Mouse (Mus musculus) myocyte (in vitro differentiated cells): ENCODE measurements at regions not wholly inside any gene's neighbourhood (a gene's known extent, or its start where the extent isn't known, plus 50 kb on each side); places are given as distances from the start of the nearest gene placed in this dataset.

Experiments
- H3K27me3 ChIP-seq: one replicate; pipeline ENCODE4 v1.6.1; 2011; ENCODE audit not compliant: control insufficient read depth, insufficient read depth, insufficient read length
- H3K36me3 ChIP-seq: one replicate; pipeline ENCODE4 v1.6.1; 2011; ENCODE audit not compliant: control insufficient read depth, insufficient read depth
- H3K4me2 ChIP-seq: one replicate; pipeline ENCODE4 v1.6.1; 2011; ENCODE audit warnings: low read depth, control low read depth
- H3K4me3 ChIP-seq: one replicate; pipeline ENCODE4 v1.5.1; 2011; ENCODE audit warnings: mild to moderate bottlenecking, control low read depth, moderate library complexity
- H3K79me2 ChIP-seq: one replicate; pipeline ENCODE4 v1.6.1; 2011; ENCODE audit not compliant: control insufficient read depth, insufficient read depth
- H3ac ChIP-seq: one replicate; pipeline ENCODE4 v1.6.1; 2011; ENCODE audit not compliant: control insufficient read depth, insufficient read length
- CEBPB ChIP-seq: IDR thresholded peaks from 2 replicates; pipeline ENCODE4 v1.6.1; 2011; ENCODE audit warnings: mild to moderate bottlenecking, moderate library complexity; ENCODE audit not compliant: poor library complexity, insufficient read depth, severe bottlenecking
- E2F4 ChIP-seq: IDR thresholded peaks from one replicate; pipeline ENCODE4 v1.6.1; 2011; ENCODE audit warnings: mild to moderate bottlenecking, control low read depth, moderate library complexity; ENCODE audit not compliant: insufficient read depth
- MAX ChIP-seq: IDR thresholded peaks from one replicate; pipeline ENCODE4 v1.6.1; 2011; ENCODE audit warnings: low read depth, mild to moderate bottlenecking, control low read depth
- MYOD1 ChIP-seq, 3 experiments: IDR thresholded peaks; one replicate each; pipeline ENCODE4 v1.6.1; 2011; ENCODE audit warnings: control low read depth in 2 of 3, low read depth in 2 of 3, mild to moderate bottlenecking in 2 of 3, moderate library complexity in 1 of 3; ENCODE audit not compliant: insufficient read length in 2 of 3, control insufficient read depth in 1 of 3
- MYOG ChIP-seq, 3 experiments: IDR thresholded peaks; one replicate each; pipeline ENCODE4 v1.6.1; 2011; ENCODE audit warnings: control low read depth in 2 of 3, low read depth in 2 of 3, mild to moderate bottlenecking in 2 of 3; ENCODE audit not compliant: insufficient read length in 2 of 3, control insufficient read depth in 1 of 3, insufficient read depth in 1 of 3
- POLR2A ChIP-seq: IDR thresholded peaks from one replicate; pipeline ENCODE4 v1.6.1; 2011; ENCODE audit warnings: low read depth, mild to moderate bottlenecking, control low read depth, moderate library complexity; ENCODE audit not compliant: insufficient read length
- POLR2AphosphoS2 ChIP-seq: IDR thresholded peaks from one replicate; pipeline ENCODE4 v1.6.1; 2011; ENCODE audit warnings: low read depth, control low read depth; ENCODE audit not compliant: insufficient read length
- REST ChIP-seq: IDR thresholded peaks from one replicate; pipeline ENCODE4 v1.6.1; 2011; ENCODE audit warnings: mild to moderate bottlenecking, control low read depth, moderate library complexity; ENCODE audit not compliant: insufficient read depth, insufficient read length
- SRF ChIP-seq: IDR thresholded peaks from one replicate; pipeline ENCODE4 v1.6.1; 2011; ENCODE audit warnings: low read depth; ENCODE audit not compliant: control insufficient read depth, insufficient read length
- TCF12 ChIP-seq: IDR thresholded peaks from one replicate; pipeline ENCODE4 v1.6.1; 2011; ENCODE audit warnings: mild to moderate bottlenecking, control low read depth; ENCODE audit not compliant: poor library complexity, insufficient read depth, severe bottlenecking
- TCF3 ChIP-seq: IDR thresholded peaks from one replicate; pipeline ENCODE4 v1.6.1; 2011; ENCODE audit warnings: low read depth, control low read depth; ENCODE audit not compliant: insufficient read length
- USF1 ChIP-seq: IDR thresholded peaks from one replicate; pipeline ENCODE4 v1.6.1; 2011; ENCODE audit warnings: low read depth, mild to moderate bottlenecking, control low read depth, moderate library complexity

DNA sequence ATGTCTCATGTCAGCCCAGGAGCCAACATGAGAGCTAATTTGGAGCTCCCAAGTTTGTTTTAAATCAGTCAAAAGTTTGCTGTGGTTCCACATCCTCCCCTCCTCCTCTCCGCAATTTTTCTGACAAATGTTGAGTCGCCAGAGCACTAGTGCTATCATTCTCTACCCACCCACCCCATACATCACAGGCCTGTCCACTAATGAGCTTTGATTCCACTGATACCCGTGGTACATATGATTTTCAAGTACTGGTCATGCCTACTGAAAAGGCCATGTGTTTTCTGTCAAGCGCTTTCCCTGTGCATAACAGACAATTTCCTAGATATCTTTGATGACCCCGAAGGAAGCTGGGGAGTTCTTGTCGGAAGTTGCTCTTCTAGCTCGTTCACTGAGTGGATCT, 85.5 kb upstream of the Mrps30 start:
- Histone ChIP-seq H3K79me2 (no peaks in the 10 kb centered on the region), H3ac (no peak overlapping the region), H3K27me3 (no peaks in the 10 kb centered on the region), H3K4me3 (no peak overlapping the region), H3K4me2 (no peak overlapping the region), H3K36me3 (no peaks in the 10 kb centered on the region)
- TF ChIP-seq E2F4 (no peak), MYOG (IDR thresholded peaks at IDR 0.05; ENCODE audit: control insufficient read depth in 1 of 3, insufficient read depth in 1 of 3, insufficient read length in 2 of 3, low read depth in 2 of 3) (no peak), USF1 (no peak), SRF (no peak), TCF12 (no peak), CEBPB (no peak), TCF3 (no peak), MYOD1 (IDR thresholded peaks at IDR 0.05; ENCODE audit: control insufficient read depth in 1 of 3, insufficient read length in 2 of 3, low read depth in 2 of 3) (no peak), MAX (no peak), REST (no peak), POLR2AphosphoS2 (no peak), POLR2A (no peak)

DNA sequence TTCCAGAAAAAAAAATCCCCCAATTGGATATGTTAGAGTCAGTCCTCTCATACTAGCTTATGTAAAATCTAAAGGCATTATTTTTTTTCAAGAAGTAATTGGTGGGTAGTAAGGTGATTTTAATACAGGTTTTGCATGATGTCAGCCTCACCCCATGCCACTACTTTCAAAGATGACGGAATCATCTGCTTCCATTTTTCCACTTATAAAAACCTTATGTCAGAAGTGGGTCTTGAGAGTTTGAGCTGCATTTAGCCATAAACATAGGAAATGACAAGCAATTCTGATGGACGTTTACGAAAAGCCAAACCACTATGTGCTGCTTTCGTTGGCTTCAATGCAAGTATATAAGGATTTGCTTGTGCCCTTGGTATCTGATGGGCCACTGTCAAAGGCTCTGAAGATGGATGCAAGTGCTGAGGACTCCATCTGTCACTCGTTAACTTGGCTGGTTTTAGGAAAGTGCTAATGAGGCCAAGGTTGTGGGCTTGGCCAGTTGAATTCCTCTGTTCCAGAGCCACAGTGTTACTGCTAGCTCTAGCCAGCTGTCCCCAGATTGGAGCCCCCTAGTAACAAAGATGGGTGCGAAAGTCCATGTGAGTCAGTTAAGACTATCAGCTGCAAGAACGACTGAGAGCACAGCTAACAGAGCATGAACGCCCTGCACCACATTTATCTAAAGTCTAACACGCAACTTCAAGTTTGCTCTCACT, 72.8 kb upstream of the Mrps30 start:
- TF ChIP-seq MYOG (IDR thresholded peaks at IDR 0.05; ENCODE audit: control insufficient read depth in 1 of 3, insufficient read depth in 1 of 3, insufficient read length in 2 of 3, low read depth in 2 of 3) = no peak
- no peak for TF ChIP-seq TCF3
- TF ChIP-seq POLR2A = no peak
- TF ChIP-seq MYOD1 (IDR thresholded peaks at IDR 0.05; ENCODE audit: control insufficient read depth in 1 of 3, insufficient read length in 2 of 3, low read depth in 2 of 3) = no peak
- no peak for TF ChIP-seq MAX
- no peak for TF ChIP-seq CEBPB
- TF ChIP-seq REST = no peak
- TF ChIP-seq E2F4 = no peak
- TF ChIP-seq SRF = no peak
- no peak for TF ChIP-seq TCF12
- no peak for TF ChIP-seq POLR2AphosphoS2
- no peak for TF ChIP-seq USF1
- Histone ChIP-seq H3ac (no peak overlapping the region), H3K27me3 (no peaks in the 10 kb centered on the region), H3K79me2 (no peaks in the 10 kb centered on the region), H3K4me2 (no peak overlapping the region), H3K4me3 (no peak overlapping the region), H3K36me3 (no peaks in the 10 kb centered on the region)

DNA sequence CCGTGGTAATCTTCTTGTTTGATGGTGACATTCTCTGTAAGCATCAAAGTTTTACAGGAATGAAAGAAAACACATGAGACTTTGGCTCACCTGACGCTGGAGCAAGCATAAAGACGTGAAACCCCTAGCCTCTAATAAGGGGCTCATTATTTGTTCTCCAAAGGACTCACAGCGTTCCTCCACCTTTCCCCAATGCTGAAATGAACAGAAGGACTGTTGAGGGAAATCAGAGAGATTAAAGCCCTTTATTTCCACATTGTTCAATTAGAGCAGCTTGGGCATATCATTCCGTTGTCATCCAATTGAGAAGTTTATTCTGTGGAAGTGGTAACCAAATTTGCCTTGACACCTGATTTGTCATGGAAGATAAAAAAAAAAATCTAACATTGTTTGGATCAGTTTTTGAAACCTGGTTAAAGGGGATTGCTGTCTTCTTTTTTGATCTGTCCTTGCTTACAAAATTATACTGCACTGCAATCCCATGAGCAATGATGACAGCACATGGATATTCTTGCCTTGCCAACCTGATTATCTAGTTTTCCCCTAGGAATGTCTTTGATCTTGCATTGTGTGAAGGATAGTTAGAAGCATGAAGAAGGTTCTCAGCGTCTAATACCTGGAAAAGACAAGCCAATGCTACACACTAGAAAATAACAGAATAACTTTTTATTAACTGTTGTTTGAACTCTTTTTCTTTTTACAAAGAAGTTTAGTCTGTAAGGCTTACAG, 62.1 kb upstream of the Mrps30 start:
- no peak overlapping the region for H3K4me2 ChIP-seq
- no peak overlapping the region for H3K4me3 ChIP-seq
- H3K79me2 ChIP-seq = no peaks in the 10 kb centered on the region
- TF ChIP-seq POLR2A (no peak), USF1 (no peak), MAX (no peak), TCF12 (no peak), TCF3 (no peak), REST (no peak), CEBPB (no peak), E2F4 (no peak), MYOG (IDR thresholded peaks at IDR 0.05; ENCODE audit: control insufficient read depth in 1 of 3, insufficient read depth in 1 of 3, insufficient read length in 2 of 3, low read depth in 2 of 3) (no peak), MYOD1 (IDR thresholded peaks at IDR 0.05; ENCODE audit: control insufficient read depth in 1 of 3, insufficient read length in 2 of 3, low read depth in 2 of 3) (no peak), SRF (no peak), POLR2AphosphoS2 (no peak)
- no peak overlapping the region for H3ac ChIP-seq
- no peaks in the 10 kb centered on the region for H3K36me3 ChIP-seq
- no peaks in the 10 kb centered on the region for H3K27me3 ChIP-seq

DNA sequence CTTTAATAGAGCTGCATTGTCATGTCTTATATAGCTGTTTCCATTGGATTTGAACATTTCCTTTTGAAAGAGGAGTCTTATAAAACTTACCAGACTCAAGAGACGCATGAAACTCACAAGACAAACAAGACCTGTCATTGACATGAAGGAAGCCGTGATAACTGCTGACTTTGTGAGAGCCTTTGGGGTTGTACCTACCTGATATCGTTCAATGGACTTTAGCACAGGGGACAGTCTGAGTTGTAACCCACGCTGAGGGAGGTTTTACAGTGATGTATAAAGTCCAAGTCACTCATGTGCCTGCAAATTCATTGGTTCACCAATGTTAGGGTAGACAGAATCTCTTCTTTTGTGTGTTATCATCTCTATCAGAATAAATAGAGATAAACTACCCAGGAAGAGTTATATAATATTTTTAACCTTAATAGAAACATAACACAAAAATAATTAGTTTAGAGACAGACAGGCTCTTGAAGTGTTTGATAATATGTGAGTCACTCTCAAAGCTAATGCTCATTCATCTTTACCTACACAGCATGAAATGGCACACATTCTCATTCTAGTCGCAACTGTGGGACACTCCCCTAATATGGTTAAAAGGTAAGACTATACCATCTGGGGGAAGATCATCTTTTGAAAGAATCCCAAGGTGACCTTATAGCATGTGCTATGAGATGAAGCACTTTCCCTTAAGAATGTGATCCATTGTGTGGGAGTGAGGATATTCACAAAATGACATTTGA, 54.4 kb upstream of the Mrps30 start:
- H3K4me2 ChIP-seq = no peak overlapping the region
- no peaks in the 10 kb centered on the region for H3K36me3 ChIP-seq
- no peak overlapping the region for H3K4me3 ChIP-seq
- TF ChIP-seq TCF12 (no peak), MAX (no peak), E2F4 (no peak), CEBPB (no peak), MYOD1 (IDR thresholded peaks at IDR 0.05; ENCODE audit: control insufficient read depth in 1 of 3, insufficient read length in 2 of 3, low read depth in 2 of 3) (no peak), POLR2A (no peak), MYOG (IDR thresholded peaks at IDR 0.05; ENCODE audit: control insufficient read depth in 1 of 3, insufficient read depth in 1 of 3, insufficient read length in 2 of 3, low read depth in 2 of 3) (no peak), POLR2AphosphoS2 (no peak), SRF (no peak), USF1 (no peak), TCF3 (no peak), REST (no peak)
- no peaks in the 10 kb centered on the region for H3K79me2 ChIP-seq
- no peak overlapping the region for H3ac ChIP-seq
- H3K27me3 ChIP-seq = no peaks in the 10 kb centered on the region
